Mouse (Mus musculus) layer of hippocampus, adult 9-11 months (tissue): ENCODE measurements at regions not wholly inside any gene's neighbourhood (a gene's known extent, or its start where the extent isn't known, plus 50 kb on each side); places are given as distances from the start of the nearest gene placed in this dataset.
A peak's percentile ranks its signal among the peaks of the same experiment; 100 is the strongest.

Experiments used
- DNase-seq: peaks from one replicate; pipeline ENCODE4 v3.0.0; 2022

- DNase-seq, result no peak
Observed at GRCm38 (mm10) chrX:11801208-11801607, 358.9 kb downstream of the Bcor start.

GRCm38 (mm10) chrX:11801621-11802020 is 358.5 kb downstream of the Bcor start:
- DNase-seq, result no peak

DNA sequence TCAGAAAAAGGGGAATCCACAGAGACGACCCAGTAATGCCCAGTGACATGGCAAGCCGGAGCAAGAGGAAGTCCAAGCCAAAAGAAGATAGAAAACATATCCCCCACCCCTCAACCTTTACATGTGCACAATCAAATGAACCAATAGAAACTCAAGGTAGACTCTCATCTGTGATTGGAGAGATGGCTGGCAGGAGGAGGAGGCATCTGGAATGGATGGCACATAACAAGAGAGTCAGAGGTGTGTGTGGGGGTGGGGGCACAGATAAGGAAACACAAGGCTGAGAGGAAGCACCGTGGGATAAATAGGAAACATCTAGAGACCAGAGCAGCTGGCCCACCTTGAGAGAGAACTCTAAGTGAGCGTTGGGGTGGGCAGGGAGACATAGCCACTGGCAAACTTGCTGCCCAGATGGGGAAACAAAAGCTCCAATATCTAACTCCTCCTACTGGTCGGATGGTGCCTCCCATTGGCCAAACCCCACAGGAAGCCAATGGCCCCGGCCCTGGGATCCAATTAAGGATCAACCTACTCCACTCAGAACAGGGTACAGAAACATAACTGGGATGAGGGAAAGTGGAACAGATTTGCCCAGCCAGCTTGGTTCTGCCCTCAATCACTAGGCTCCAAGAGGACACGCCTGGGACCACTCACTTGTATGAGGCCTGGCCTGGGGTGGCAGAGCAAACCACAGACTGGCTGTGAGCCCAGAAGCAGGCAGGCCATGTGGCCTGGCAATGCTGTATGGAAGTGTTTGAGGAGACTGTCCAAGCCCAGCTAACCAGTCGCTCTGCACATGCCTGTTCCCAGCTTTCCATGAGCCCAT is 357.9 kb downstream of the Bcor start:
- peak; percentile 36 for DNase-seq

DNA sequence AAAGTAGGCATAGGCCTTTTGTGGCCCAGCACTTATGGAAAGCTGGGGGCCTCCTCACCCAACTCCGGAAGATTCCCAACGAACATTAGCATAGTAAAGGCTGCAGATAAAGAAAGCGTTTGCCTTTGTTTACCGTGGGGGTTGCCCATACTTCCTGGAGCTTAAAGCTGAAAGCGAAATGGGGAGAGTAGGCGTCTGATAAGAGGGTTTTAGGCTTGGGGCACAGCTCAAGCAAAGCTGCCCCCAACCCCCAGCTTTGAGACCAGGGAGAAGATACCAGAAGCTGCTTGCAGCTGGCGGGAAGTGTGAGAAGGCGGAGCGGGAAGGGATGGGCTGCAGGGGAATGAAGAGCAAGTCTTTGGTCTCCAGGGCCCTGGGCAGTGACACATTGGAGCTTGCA is 356.9 kb downstream of the Bcor start:
- DNase-seq, result no peak

- DNase-seq, result no peak
Observed at GRCm38 (mm10) chrX:11806896-11807252, 353.3 kb downstream of the Bcor start.

GRCm38 (mm10) chrX:11807253-11807882 is 352.8 kb downstream of the Bcor start:
- DNase-seq, result peak; percentile 46

GRCm38 (mm10) chrX:11807883-11808262 is 352.3 kb downstream of the Bcor start:
- peak; percentile 4 for DNase-seq

- no peak for DNase-seq
Observed at GRCm38 (mm10) chrX:11808911-11809310, 351.2 kb downstream of the Bcor start.

DNA sequence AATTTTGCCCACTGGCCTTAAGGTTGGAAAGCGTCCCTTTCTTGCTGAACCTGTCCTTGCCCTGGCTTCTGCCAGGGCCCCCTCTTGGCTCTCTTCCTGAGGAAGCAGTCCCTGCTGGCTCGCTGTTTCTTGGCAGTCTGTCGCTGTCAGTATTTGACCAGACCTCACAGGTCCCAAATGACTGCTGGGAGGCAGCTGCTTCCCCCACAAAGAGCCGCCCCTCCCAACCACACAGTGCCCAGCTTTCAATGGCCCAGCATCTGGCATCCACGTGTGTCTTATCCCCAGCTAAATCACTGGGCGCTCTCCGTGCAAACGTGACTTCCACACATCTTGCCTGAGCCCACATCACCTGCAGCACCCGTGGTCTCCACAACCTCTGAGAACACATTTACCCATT is 345.3 kb downstream of the Bcor start:
- DNase-seq, result no peak

DNA sequence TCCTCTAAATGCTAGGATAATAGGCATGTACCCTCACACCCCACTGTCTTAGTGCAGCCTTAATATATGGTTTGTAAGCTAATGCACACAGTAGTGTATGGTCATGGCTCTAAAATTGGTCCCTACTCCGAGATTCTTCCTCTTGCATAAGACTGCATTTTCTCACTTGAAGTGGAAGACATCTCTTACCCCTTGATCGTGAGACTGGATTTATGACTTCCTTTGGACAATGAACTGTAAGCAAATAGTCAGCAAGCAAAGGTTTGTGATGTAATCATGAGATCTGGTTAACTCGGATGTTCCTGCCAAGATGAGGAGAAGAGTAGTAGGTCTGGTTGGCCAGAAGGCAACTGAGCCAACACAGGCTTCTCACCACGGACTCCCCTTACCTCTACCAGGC is 344.3 kb downstream of the Bcor start:
- no peak for DNase-seq

DNA sequence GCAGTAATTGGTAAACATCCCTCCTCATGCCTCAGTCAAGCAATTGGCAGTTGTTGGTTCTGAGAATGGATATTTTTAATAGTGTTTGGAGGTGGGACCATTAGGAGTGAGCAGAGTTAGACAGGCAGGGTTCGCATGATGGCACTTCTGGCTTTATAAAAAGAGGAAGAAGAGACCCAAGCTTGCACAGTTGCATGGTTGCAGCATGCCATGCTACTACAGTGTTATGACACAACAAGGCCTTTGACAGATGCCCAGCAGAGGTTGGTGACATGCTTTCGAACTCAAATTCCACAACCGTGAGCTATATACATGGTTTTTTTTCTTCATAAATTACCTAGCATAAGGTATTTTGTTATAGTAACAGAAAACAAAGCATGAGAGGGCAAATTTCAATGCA is 341.5 kb downstream of the Bcor start:
- no peak for DNase-seq

GRCm38 (mm10) chrX:11821165-11821564 is 339.0 kb downstream of the Bcor start:
- DNase-seq, result no peak

GRCm38 (mm10) chrX:11821880-11822768 is 338.0 kb downstream of the Bcor start:
- peak; percentile 44 for DNase-seq

DNA sequence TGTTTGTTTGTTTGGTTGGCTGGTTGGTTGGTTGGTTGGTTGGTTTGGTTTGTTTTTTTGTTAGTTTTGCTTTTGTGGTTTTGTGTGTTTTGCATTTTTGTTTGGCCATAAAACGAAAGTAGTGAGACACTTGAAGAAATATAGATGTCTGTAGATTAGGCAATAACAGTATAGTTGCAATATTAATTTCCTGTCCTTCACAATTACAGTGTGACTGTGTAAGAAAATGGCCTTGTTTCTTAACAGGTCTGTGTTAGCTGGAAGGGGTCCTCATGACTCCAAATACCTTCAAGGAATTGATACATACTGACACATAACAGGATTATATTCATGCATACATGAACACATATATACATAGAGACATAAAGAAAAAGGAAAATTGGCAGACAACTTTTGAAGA is 334.2 kb downstream of the Bcor start:
- DNase-seq, result no peak

DNA sequence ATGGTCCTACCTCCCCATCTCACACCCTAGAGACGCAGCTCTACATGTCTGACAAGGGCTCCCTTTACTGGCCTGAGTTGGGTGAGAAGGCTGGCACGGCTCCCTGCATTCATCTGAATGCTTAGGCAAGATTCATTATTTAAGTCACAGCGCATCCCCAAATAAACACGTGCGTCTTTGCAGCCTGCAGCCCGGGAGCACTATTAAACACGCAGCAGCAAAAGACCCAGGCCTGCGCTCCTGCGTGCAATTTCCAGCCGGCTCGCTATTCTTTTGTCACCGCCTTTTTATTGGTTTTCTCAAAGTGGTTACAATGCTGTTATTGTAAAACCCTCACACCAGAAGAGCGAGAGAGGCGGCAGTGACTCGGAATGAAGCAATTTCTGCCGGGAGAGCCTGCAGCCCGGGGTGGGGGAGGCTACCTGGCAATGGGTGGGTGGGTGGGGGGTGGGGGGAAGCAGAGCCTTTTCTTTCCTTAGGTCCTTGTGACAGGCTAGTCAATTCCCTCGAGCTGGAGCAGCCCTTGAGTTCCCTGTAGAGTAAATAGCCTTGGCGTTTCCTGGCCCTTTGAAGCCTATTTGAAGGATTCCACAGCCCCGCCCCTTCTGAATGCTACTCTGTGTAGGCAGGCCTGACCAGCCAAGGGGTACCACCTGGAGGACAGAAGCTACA is 333.3 kb downstream of the Bcor start:
- DNase-seq, result peak; percentile 4

GRCm38 (mm10) chrX:11829411-11830002 is 330.6 kb downstream of the Bcor start:
- no peak for DNase-seq

- DNase-seq, result no peak
Observed at GRCm38 (mm10) chrX:11837566-11837965, 322.6 kb downstream of the Bcor start.

GRCm38 (mm10) chrX:11839665-11840245 is 320.4 kb downstream of the Bcor start:
- DNase-seq, result peak; percentile 15

GRCm38 (mm10) chrX:11840319-11841035 is 319.7 kb downstream of the Bcor start:
- no peak for DNase-seq

- no peak for DNase-seq
Observed at GRCm38 (mm10) chrX:11845566-11845965, 314.6 kb downstream of the Bcor start.

DNA sequence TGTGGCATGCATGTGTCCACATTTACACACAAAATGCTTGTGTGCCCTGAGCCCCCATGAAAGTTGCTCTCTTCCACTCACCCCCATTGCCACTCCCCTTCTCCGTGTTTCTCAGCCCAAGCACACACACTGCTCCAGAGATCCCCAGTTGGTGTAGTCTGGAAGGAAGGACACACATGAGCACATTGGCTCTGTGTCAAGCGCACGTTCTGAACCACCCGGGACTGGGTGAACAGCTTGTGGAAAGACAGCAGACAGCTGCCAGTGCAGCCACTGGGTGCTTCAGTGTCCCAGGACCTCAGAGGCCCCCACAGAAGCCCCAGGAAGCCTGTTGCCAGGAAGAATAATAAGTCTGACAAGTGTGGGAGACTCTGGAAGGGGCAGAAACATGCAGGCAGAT is 304.2 kb downstream of the Bcor start:
- no peak for DNase-seq

- DNase-seq, result no peak
Observed at GRCm38 (mm10) chrX:11859396-11859795, 300.8 kb downstream of the Bcor start.
